Mouse (Mus musculus) small intestine, adult 2 months (tissue): Measurements from ENCODE around the gene Dlg2. TPM values are rescaled to one million over a fixed set of nuclear protein-coding genes. Genes with fewer than 3 reads are reported as not detected.

ENCODE experiments used
- H3K27ac ChIP-seq: fragments of 200-500 bp; 2 replicates; pipeline ENCODE4 v1.5.1; 2012; ENCODE audit warnings: low read depth, low read length, control low read depth, inconsistent platforms; ENCODE audit not compliant: insufficient read depth
- H3K27me3 ChIP-seq: fragments of 200-500 bp; 2 replicates; pipeline ENCODE4 v1.6.1; 2012; ENCODE audit warnings: mild to moderate bottlenecking, moderate library complexity, low read length, inconsistent platforms; ENCODE audit not compliant: control insufficient read depth, insufficient read depth
- H3K36me3 ChIP-seq: fragments of 200-500 bp; 2 replicates; pipeline ENCODE4 v1.6.1; 2012; ENCODE audit warnings: mild to moderate bottlenecking, low read length, control low read depth, inconsistent platforms; ENCODE audit not compliant: control insufficient read depth, insufficient read depth
- H3K4me1 ChIP-seq: fragments of 200-500 bp; 2 replicates; pipeline ENCODE4 v1.6.1; 2012; ENCODE audit warnings: low read length, inconsistent platforms, mixed read lengths; ENCODE audit not compliant: control insufficient read depth, insufficient read depth, insufficient read length
- H3K4me3 ChIP-seq: fragments of 200-500 bp; 2 replicates; pipeline ENCODE4 v1.5.1; 2012; ENCODE audit warnings: low read depth, mild to moderate bottlenecking, control low read depth, inconsistent platforms, low read length, moderate library complexity
- CTCF ChIP-seq: fragments of 200-500 bp; IDR thresholded peaks from 2 replicates; pipeline ENCODE4 v1.5.1; 2012; ENCODE audit warnings: low read depth, mild to moderate bottlenecking, control low read depth, inconsistent platforms, low read length, moderate library complexity, mixed read lengths; ENCODE audit not compliant: insufficient replicate concordance, insufficient read length; ENCODE audit errors: extremely low read depth
- POLR2A ChIP-seq: fragments of 200-500 bp; IDR thresholded peaks from 2 replicates; pipeline ENCODE4 v1.6.1; 2012; ENCODE audit warnings: low read depth, mild to moderate bottlenecking, control low read depth, inconsistent platforms, low read length, moderate library complexity
- WGBS: fragments of 180-500 bp; shearing (Covaris S2); methylation state at CpG from one replicate; pipeline ENCODE4 v1.1.7; 2018; 5-methylcytosine and 5-hydroxymethylcytosine counted together
- polyA plus RNA-seq: library from polyadenylated mRNA; depleted of rRNA; stranded (reverse); fragments of >200 nt; gene quantifications from 2 replicates; pipeline ENCODE4 v1.2.3, GENCODE M21; 2012

The Dlg2 gene
- polyA plus RNA-seq, 1 experiment, result 0.38 TPM

- TF ChIP-seq CTCF, result no peak
- TF ChIP-seq POLR2A, result no peak
- Histone ChIP-seq H3K27me3 (no peaks in the 10 kb centered on the region), H3K27ac (no peak overlapping the region), H3K4me1 (no peaks in the 10 kb centered on the region), H3K4me3 (no peak overlapping the region), H3K36me3 (no peaks in the 10 kb centered on the region)
- 45% methylated on average over 2 of the region's 2 CpGs for WGBS
Measured at GRCm38 (mm10) chr7:90609764-90610163, 133.3 kb downstream of the Dlg2 start.

GRCm38 (mm10) chr7:90630546-90630945 is 154.1 kb downstream of the Dlg2 start:
- Histone ChIP-seq H3K4me1 (no peaks in the 10 kb centered on the region), H3K36me3 (no peaks in the 10 kb centered on the region), H3K27me3 (no peaks in the 10 kb centered on the region), H3K4me3 (no peak overlapping the region), H3K27ac (no peak overlapping the region)
- 82% methylated on average over 3 of the region's 3 CpGs for WGBS
- TF ChIP-seq POLR2A (no peak), CTCF (no peak)

GRCm38 (mm10) chr7:90649512-90649911 is 173.0 kb downstream of the Dlg2 start:
- Histone ChIP-seq H3K4me3 (no peak overlapping the region), H3K27me3 (no peaks in the 10 kb centered on the region), H3K27ac (no peak overlapping the region), H3K4me1 (no peaks in the 10 kb centered on the region), H3K36me3 (no peaks in the 10 kb centered on the region)
- WGBS, result 91% methylated on average over 1 of the region's 1 CpGs
- TF ChIP-seq CTCF, result no peak
- TF ChIP-seq POLR2A, result no peak

GRCm38 (mm10) chr7:90651128-90651527 is 174.7 kb downstream of the Dlg2 start:
- TF ChIP-seq POLR2A (no peak), CTCF (no peak)
- 49% methylated on average over 6 of the region's 6 CpGs for WGBS
- H3K36me3 ChIP-seq, result no peaks in the 10 kb centered on the region
- no peaks in the 10 kb centered on the region for H3K27me3 ChIP-seq
- no peaks in the 10 kb centered on the region for H3K4me1 ChIP-seq
- H3K27ac ChIP-seq, result no peak overlapping the region
- no peak overlapping the region for H3K4me3 ChIP-seq

GRCm38 (mm10) chr7:90651611-90652010 is 175.1 kb downstream of the Dlg2 start:
- TF ChIP-seq CTCF, result no peak
- no peak for TF ChIP-seq POLR2A
- no peaks in the 10 kb centered on the region for H3K36me3 ChIP-seq
- H3K27ac ChIP-seq, result no peak overlapping the region
- no peaks in the 10 kb centered on the region for H3K27me3 ChIP-seq
- no peaks in the 10 kb centered on the region for H3K4me1 ChIP-seq
- WGBS, result 86% methylated on average over 2 of the region's 2 CpGs
- H3K4me3 ChIP-seq, result no peak overlapping the region

GRCm38 (mm10) chr7:90658593-90658992 is 182.1 kb downstream of the Dlg2 start:
- Histone ChIP-seq H3K4me1 (no peaks in the 10 kb centered on the region), H3K27ac (no peak overlapping the region), H3K4me3 (no peak overlapping the region), H3K36me3 (no peaks in the 10 kb centered on the region), H3K27me3 (no peaks in the 10 kb centered on the region)
- TF ChIP-seq CTCF (no peak), POLR2A (no peak)
- WGBS, result 70% methylated on average over 3 of the region's 3 CpGs

- Histone ChIP-seq H3K36me3 (no peaks in the 10 kb centered on the region), H3K4me3 (no peak overlapping the region), H3K4me1 (no peaks in the 10 kb centered on the region), H3K27ac (no peak overlapping the region), H3K27me3 (no peaks in the 10 kb centered on the region)
- TF ChIP-seq CTCF (no peak), POLR2A (no peak)
Measured at GRCm38 (mm10) chr7:90694050-90694449, 217.6 kb downstream of the Dlg2 start.
